Mouse (Mus musculus): ENCODE data around the gene Lix1. TPM values are rescaled to one million over a fixed set of nuclear protein-coding genes. Genes with fewer than 3 reads are reported as not detected.
A peak's percentile ranks its signal among the peaks of the same experiment; 100 is the strongest.
"Not testable (repeated sequence)": the region's sequence is repeated elsewhere in the genome, so short reads cannot be mapped to it uniquely, and the experiment has no call there.

The Lix1 gene
- total and polyA plus RNA-seq, 2 experiments from 2014 or later: 27.5 to 33.0 TPM

- Histone ChIP-seq H3K4me3 (ENCODE audit: low read depth, low read length) (no peak overlapping the region), H3K4me1 (ENCODE audit: insufficient read depth) (no peaks in the 10 kb centered on the region), H3K27ac (ENCODE audit: low read depth, low read length) (no peak overlapping the region), H3K4me2 (ENCODE audit: low read depth) (no peak overlapping the region), H3K27me3 (ENCODE audit: insufficient read depth, low read length) (no peaks in the 10 kb centered on the region), H3K36me3 (ENCODE audit: insufficient read depth) (no peaks in the 10 kb centered on the region), H3K9ac (no peak overlapping the region), H3K9me3 (ENCODE audit: low read length) (no peaks in the 10 kb centered on the region)
- 88% methylated on average over 7 of the region's 7 CpGs for WGBS
- ATAC-seq: no peak
- TF ChIP-seq CTCF (IDR thresholded peaks at IDR 0.05; ENCODE audit: low read depth): no peak
- DNase-seq: no peak
Observed at GRCm38 (mm10) chr17:17491622-17492001, 89.1 kb downstream of the Lix1 start.

GRCm38 (mm10) chr17:17492116-17492515, 89.6 kb downstream of the Lix1 start:
- H3K9me3 ChIP-seq (ENCODE audit: low read length): no peaks in the 10 kb centered on the region
- DNase-seq (no peak), ATAC-seq (no peak)
- no peak overlapping the region for H3K4me3 ChIP-seq (ENCODE audit: low read depth, low read length)
- no peak overlapping the region for H3K4me2 ChIP-seq (ENCODE audit: low read depth)
- no peaks in the 10 kb centered on the region for H3K4me1 ChIP-seq (ENCODE audit: insufficient read depth)
- no peak for TF ChIP-seq CTCF (IDR thresholded peaks at IDR 0.05; ENCODE audit: low read depth)
- no peaks in the 10 kb centered on the region for H3K36me3 ChIP-seq (ENCODE audit: insufficient read depth)
- WGBS: 91% methylated on average over 8 of the region's 8 CpGs
- no peak overlapping the region for H3K9ac ChIP-seq
- no peaks in the 10 kb centered on the region for H3K27me3 ChIP-seq (ENCODE audit: insufficient read depth, low read length)
- no peak overlapping the region for H3K27ac ChIP-seq (ENCODE audit: low read depth, low read length)

- H3K36me3 ChIP-seq (ENCODE audit: insufficient read depth); H3K9me3 ChIP-seq (ENCODE audit: low read length); H3K9ac ChIP-seq; ATAC-seq; H3K4me2 ChIP-seq (ENCODE audit: low read depth); DNase-seq; H3K27ac ChIP-seq (ENCODE audit: low read depth, low read length); H3K4me3 ChIP-seq (ENCODE audit: low read depth, low read length); H3K4me1 ChIP-seq (ENCODE audit: insufficient read depth); H3K27me3 ChIP-seq (ENCODE audit: insufficient read depth, low read length): not testable (repeated sequence)
Observed at GRCm38 (mm10) chr17:17496234-17496633, 93.8 kb downstream of the Lix1 start.

- no peak overlapping the region for H3K4me3 ChIP-seq (ENCODE audit: low read depth, low read length)
- no peak overlapping the region for H3K9ac ChIP-seq
- 0 out of 2 replicates have a peak, but pooled peaks cover 6% of the 10 kb centered on the region for H3K4me1 ChIP-seq (ENCODE audit: insufficient read depth)
- H3K36me3 ChIP-seq (ENCODE audit: insufficient read depth): no peaks in the 10 kb centered on the region
- ATAC-seq (no peak), DNase-seq (no peak)
- H3K9me3 ChIP-seq (ENCODE audit: low read length): no peaks in the 10 kb centered on the region
- no peaks in the 10 kb centered on the region for H3K27me3 ChIP-seq (ENCODE audit: insufficient read depth, low read length)
- WGBS: 94% methylated on average over 7 of the region's 7 CpGs
- no peak overlapping the region for H3K27ac ChIP-seq (ENCODE audit: low read depth, low read length)
- no peak for TF ChIP-seq CTCF (IDR thresholded peaks at IDR 0.05; ENCODE audit: low read depth)
- H3K4me2 ChIP-seq (ENCODE audit: low read depth): no peak overlapping the region
Observed at GRCm38 (mm10) chr17:17496730-17497129, 94.3 kb downstream of the Lix1 start.

GRCm38 (mm10) chr17:17498848-17499247, 96.4 kb downstream of the Lix1 start:
- no peak overlapping the region for H3K4me3 ChIP-seq (ENCODE audit: low read depth, low read length)
- no peaks in the 10 kb centered on the region for H3K36me3 ChIP-seq (ENCODE audit: insufficient read depth)
- H3K4me1 ChIP-seq (ENCODE audit: insufficient read depth): 0 out of 2 replicates have a peak, but pooled peaks cover 6% of the 10 kb centered on the region
- no peak overlapping the region; the same call in 1 of the 2 replicates for H3K4me2 ChIP-seq (ENCODE audit: low read depth)
- DNase-seq (peak; percentile 27), ATAC-seq (peak; percentile 74)
- 6% methylated on average over 1 of the region's 1 CpGs for WGBS
- no peaks in the 10 kb centered on the region for H3K9me3 ChIP-seq (ENCODE audit: low read length)
- no peak overlapping the region for H3K9ac ChIP-seq
- no peak for TF ChIP-seq CTCF (IDR thresholded peaks at IDR 0.05; ENCODE audit: low read depth)
- 0 out of 2 replicates have a peak overlapping the region, but pooled peaks have one; percentile 22 for H3K27ac ChIP-seq (ENCODE audit: low read depth, low read length)
- no peaks in the 10 kb centered on the region for H3K27me3 ChIP-seq (ENCODE audit: insufficient read depth, low read length)

GRCm38 (mm10) chr17:17499278-17499677, 96.8 kb downstream of the Lix1 start:
- Histone ChIP-seq H3K4me2 (ENCODE audit: low read depth) (peak overlapping the region; percentile 14; the same call in 1 of the 2 replicates), H3K4me3 (ENCODE audit: low read depth, low read length) (no peak overlapping the region), H3K4me1 (ENCODE audit: insufficient read depth) (0 out of 2 replicates have a peak, but pooled peaks cover 6% of the 10 kb centered on the region), H3K27me3 (ENCODE audit: insufficient read depth, low read length) (no peaks in the 10 kb centered on the region), H3K9me3 (ENCODE audit: low read length) (no peaks in the 10 kb centered on the region), H3K36me3 (ENCODE audit: insufficient read depth) (no peaks in the 10 kb centered on the region), H3K9ac (no peak overlapping the region), H3K27ac (ENCODE audit: low read depth, low read length) (peak overlapping the region; percentile 22; the same call in 1 of the 2 replicates)
- peak; percentile 35 for DNase-seq
- peak; percentile 87 for ATAC-seq
- no peak for TF ChIP-seq CTCF (IDR thresholded peaks at IDR 0.05; ENCODE audit: low read depth)
- WGBS: 42% methylated on average over 3 of the region's 3 CpGs

GRCm38 (mm10) chr17:17506677-17507076, 104.2 kb downstream of the Lix1 start:
- 92% methylated on average over 10 of the region's 10 CpGs for WGBS
- Histone ChIP-seq H3K4me1 (ENCODE audit: insufficient read depth) (no peaks in the 10 kb centered on the region), H3K4me2 (ENCODE audit: low read depth) (no peak overlapping the region), H3K27ac (ENCODE audit: low read depth, low read length) (no peak overlapping the region), H3K4me3 (ENCODE audit: low read depth, low read length) (no peak overlapping the region), H3K27me3 (ENCODE audit: insufficient read depth, low read length) (no peaks in the 10 kb centered on the region), H3K9me3 (ENCODE audit: low read length) (no peaks in the 10 kb centered on the region), H3K36me3 (ENCODE audit: insufficient read depth) (no peaks in the 10 kb centered on the region), H3K9ac (no peak overlapping the region)
- ATAC-seq (no peak), DNase-seq (no peak)
- no peak for TF ChIP-seq CTCF (IDR thresholded peaks at IDR 0.05; ENCODE audit: low read depth)

Other genes with a start within 250 kb of the Lix1 start
- 30.6 and 31.0 TPM in 2 replicates for gene Riok2, start 28.4 kb upstream of the Lix1 start, total RNA-seq (2014; rRNA removed)
- 14.6 and 16.2 TPM in 2 replicates for gene Riok2, start 28.4 kb upstream of the Lix1 start, polyA plus RNA-seq (2015; fragmentation: Nextera tagmentation; extraction: Ambion mirVana)
- 24.1 and 33.1 TPM in 2 replicates for gene Lnpep, start 222.4 kb downstream of the Lix1 start, total RNA-seq (2014; rRNA removed)
- 2.0 and 5.1 TPM in 2 replicates for gene Lnpep, start 222.4 kb downstream of the Lix1 start, polyA plus RNA-seq (2015; fragmentation: Nextera tagmentation; extraction: Ambion mirVana)